Mouse (Mus musculus): ENCODE measurements around the gene Cdk11b. TPM values are rescaled to one million over a fixed set of nuclear protein-coding genes. Genes with fewer than 3 reads are reported as not detected.
A peak's percentile ranks its signal among the peaks of the same experiment; 100 is the strongest.

Cdk11b gene
- polyA plus RNA-seq, 1 experiment: 145 TPM

DNA sequence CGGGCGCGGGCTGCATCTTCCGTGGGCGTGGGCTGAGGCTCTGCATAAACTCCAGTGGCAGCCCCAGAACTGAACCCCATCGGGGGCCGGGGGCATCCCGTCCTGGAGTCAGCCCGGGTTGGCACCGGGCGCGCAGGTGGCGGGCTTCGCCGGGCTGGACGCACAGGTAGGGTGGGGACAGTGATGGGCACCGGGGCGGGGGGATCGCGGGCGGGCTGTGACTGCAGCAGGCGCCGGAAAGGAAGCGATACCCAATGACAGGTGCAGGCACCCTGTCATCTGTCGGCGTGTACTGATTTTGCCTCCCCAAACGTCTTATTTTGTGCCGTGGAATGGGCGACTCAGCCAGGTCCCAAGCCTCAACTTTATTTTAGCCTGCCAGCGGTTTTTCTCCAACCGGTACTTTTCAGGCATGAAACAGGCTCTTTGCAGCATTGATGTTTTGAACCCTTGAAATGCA lies 22.6 kb upstream of the Cdk11b start:
- Histone ChIP-seq H3K27ac (ENCODE audit: insufficient read depth, low read depth, low read length) (no peak overlapping the region; the same call in 1 of the 2 replicates), H3K4me1 (ENCODE audit: control insufficient read depth, insufficient read depth, low read length) (no peaks in the 10 kb centered on the region), H3K4me3 (ENCODE audit: insufficient read depth, low read depth, low read length) (peak overlapping the region; percentile 78)
- WGBS: under 1% methylated on average over 31 of the region's 31 CpGs
- TF ChIP-seq POLR2A (IDR thresholded peaks at IDR 0.05; ENCODE audit: insufficient read depth, low read depth, low read length) (no peak), CTCF (IDR thresholded peaks at IDR 0.05; ENCODE audit: insufficient read depth, low read depth, low read length) (no peak)

DNA sequence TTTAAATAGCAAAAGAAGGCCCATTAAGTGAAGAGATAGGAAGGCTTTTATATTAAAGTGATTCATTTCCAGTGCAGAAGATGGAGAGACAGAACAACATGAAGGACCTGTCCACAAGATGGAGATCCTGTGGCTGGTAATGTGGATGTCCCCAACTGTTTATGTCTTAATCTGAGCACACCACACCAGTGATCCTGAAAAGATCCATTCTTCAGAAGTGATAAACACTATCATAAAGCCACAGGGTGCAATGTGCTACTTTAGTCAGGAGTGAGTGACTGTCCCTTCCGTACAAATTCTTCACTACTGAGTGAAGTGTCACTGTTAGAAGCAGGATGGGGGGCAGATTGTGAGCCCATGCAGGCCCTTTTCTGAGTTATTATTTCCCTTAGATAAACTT lies 21.9 kb upstream of the Cdk11b start:
- no peak for TF ChIP-seq CTCF (IDR thresholded peaks at IDR 0.05; ENCODE audit: insufficient read depth, low read depth, low read length)
- TF ChIP-seq POLR2A (IDR thresholded peaks at IDR 0.05; ENCODE audit: insufficient read depth, low read depth, low read length): no peak
- Histone ChIP-seq H3K27ac (ENCODE audit: insufficient read depth, low read depth, low read length) (no peak overlapping the region), H3K4me1 (ENCODE audit: control insufficient read depth, insufficient read depth, low read length) (no peaks in the 10 kb centered on the region), H3K4me3 (ENCODE audit: insufficient read depth, low read depth, low read length) (no peak overlapping the region)
- WGBS: 94% methylated on average over 1 of the region's 1 CpGs

DNA sequence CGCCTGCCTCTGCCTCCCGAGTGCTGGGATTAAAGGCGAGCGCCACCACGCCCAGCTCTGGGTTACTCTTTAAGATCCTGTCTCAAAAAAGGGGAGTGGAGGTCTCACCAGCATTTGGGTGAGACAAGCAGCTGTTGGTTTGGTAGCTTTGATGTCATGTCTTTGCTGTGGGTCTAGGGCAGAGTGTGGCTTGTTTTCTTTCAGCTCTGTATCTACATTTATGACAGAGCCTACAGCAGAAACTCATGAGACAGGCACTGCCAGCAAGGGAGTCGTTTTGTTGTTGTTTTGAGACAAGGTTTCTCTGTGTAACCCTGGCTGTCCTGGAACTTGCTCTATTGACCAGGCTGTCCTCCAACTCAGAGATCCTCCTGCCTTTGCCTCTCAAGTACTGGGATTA lies 20.9 kb upstream of the Cdk11b start:
- Histone ChIP-seq H3K4me1 (ENCODE audit: control insufficient read depth, insufficient read depth, low read length) (no peaks in the 10 kb centered on the region), H3K4me3 (ENCODE audit: insufficient read depth, low read depth, low read length) (no peak overlapping the region), H3K27ac (ENCODE audit: insufficient read depth, low read depth, low read length) (no peak overlapping the region)
- 91% methylated on average over 6 of the region's 6 CpGs for WGBS
- TF ChIP-seq CTCF (IDR thresholded peaks at IDR 0.05; ENCODE audit: insufficient read depth, low read depth, low read length) (no peak), POLR2A (IDR thresholded peaks at IDR 0.05; ENCODE audit: insufficient read depth, low read depth, low read length) (no peak)

DNA sequence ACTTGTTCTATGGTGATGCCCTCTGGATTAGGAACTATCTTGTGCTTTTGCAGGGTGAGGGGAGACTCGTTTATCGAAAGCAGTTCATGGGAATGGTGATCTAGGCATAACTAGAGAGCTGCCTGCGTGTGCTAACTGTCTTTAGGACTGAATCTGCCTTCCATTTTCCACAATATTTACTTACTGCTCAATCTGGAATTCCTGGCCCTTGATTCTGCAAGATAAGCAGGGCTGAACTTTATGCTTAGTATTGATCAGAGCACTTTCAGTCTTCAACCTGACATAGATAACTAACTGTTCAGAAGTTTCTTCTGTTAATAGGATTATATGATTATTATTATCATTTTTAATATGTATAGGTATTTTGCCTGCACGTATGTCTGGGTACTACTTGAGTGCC lies 19.5 kb upstream of the Cdk11b start:
- TF ChIP-seq CTCF (IDR thresholded peaks at IDR 0.05; ENCODE audit: insufficient read depth, low read depth, low read length) (no peak), POLR2A (IDR thresholded peaks at IDR 0.05; ENCODE audit: insufficient read depth, low read depth, low read length) (no peak)
- 93% methylated on average over 4 of the region's 4 CpGs for WGBS
- no peak overlapping the region for H3K27ac ChIP-seq (ENCODE audit: insufficient read depth, low read depth, low read length)

DNA sequence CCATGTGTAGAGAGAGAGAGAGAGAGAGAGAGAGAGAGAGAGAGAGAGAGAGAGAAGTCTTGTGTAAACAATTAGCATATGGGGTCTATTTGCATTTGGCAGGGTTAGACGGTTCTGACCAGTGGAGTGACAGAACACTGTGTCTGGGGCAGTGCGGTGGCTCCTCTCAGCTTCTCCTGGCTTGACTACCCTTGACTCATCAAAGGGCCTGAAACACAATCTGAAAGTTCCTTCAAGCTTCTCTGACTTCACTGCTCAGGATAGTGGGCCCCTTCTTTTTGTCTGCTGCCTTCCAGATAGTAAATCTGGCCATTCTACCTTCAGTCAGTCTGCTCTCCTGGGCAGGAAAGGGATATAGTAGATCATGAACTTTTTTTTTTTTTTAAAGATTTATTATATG lies 17.8 kb upstream of the Cdk11b start:
- WGBS: 61% methylated on average over 2 of the region's 2 CpGs

More for the DNA sequence above, 19.5 kb upstream of the Cdk11b start:
- Histone ChIP-seq H3K4me1 (ENCODE audit: control insufficient read depth, insufficient read depth, low read length) (no peaks in the 10 kb centered on the region), H3K4me3 (ENCODE audit: insufficient read depth, low read depth, low read length) (no peak overlapping the region)

DNA sequence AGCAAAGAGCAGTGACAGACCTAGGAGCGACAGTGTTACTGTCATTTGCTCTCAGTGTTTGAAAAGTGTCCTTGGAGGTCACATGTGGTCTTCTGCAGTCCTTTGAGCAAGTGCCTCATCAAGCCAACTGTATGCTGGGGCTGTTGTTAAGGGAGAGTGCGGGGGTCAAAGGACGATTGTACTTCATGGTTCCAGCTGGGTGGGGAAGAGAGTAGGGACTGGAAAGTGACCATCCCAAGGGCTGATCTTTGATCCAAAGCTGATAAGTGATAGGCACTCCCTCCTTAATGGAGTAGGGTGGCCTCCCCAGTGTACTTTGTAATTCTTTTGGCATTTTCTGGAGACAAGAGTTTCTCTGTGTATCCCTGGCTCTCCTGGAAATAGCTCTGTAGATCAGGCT lies 12.8 kb upstream of the Cdk11b start:
- WGBS: 89% methylated on average over 3 of the region's 3 CpGs
- Histone ChIP-seq H3K4me3 (ENCODE audit: insufficient read depth, low read depth, low read length) (no peak overlapping the region), H3K27ac (ENCODE audit: insufficient read depth, low read depth, low read length) (no peak overlapping the region), H3K4me1 (ENCODE audit: control insufficient read depth, insufficient read depth, low read length) (no peaks in the 10 kb centered on the region)
- TF ChIP-seq POLR2A (IDR thresholded peaks at IDR 0.05; ENCODE audit: insufficient read depth, low read depth, low read length) (no peak), CTCF (IDR thresholded peaks at IDR 0.05; ENCODE audit: insufficient read depth, low read depth, low read length) (no peak)

More for the DNA sequence above, 17.8 kb upstream of the Cdk11b start:
- Histone ChIP-seq H3K4me3 (ENCODE audit: insufficient read depth, low read depth, low read length) (no peak overlapping the region), H3K27ac (ENCODE audit: insufficient read depth, low read depth, low read length) (no peak overlapping the region), H3K4me1 (ENCODE audit: control insufficient read depth, insufficient read depth, low read length) (no peaks in the 10 kb centered on the region)
- no peak for TF ChIP-seq CTCF (IDR thresholded peaks at IDR 0.05; ENCODE audit: insufficient read depth, low read depth, low read length)
- no peak for TF ChIP-seq POLR2A (IDR thresholded peaks at IDR 0.05; ENCODE audit: insufficient read depth, low read depth, low read length)

DNA sequence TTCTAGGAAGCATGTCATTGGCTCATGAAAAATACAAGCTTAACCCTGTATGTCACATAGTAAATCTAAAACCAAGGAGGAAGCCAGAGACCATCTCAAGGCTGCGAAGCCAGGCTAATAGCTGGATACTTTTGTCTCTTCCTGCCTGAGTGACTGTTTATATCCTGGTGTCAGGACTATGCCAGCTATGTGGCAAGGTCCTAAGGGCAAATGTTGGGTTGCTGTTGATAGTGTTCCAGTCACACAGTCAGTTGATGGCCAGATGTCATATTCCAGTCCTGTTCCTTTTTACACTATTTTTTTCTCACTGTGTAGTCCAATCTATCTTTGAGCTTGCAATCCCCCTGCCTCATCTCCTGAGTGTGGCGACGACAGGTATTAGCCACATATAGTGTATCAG lies 11.4 kb upstream of the Cdk11b start:
- TF ChIP-seq CTCF (IDR thresholded peaks at IDR 0.05; ENCODE audit: insufficient read depth, low read depth, low read length): no peak
- no peak for TF ChIP-seq POLR2A (IDR thresholded peaks at IDR 0.05; ENCODE audit: insufficient read depth, low read depth, low read length)
- 94% methylated on average over 3 of the region's 3 CpGs for WGBS

DNA sequence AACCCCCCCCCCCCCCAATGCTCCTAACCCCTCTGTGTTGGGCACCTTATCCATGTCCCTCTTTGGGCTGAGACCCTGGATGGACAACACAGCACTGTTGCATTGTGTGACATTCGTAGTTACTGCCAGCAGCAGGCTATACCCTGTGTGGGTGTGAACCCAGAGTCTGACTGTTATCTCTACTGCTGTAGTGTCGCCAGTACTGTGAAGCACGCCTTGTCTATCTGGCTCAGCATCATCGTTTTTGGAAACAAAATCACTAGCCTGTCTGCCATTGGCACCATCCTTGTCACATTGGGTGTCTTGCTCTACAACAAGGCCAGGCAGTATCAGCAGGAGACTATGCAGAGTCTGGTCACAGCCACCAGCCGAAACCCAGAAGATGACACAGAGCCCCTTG lies 6.3 kb upstream of the Cdk11b start:
- Histone ChIP-seq H3K27ac (ENCODE audit: insufficient read depth, low read depth, low read length) (no peak overlapping the region), H3K4me3 (ENCODE audit: insufficient read depth, low read depth, low read length) (no peak overlapping the region), H3K4me1 (ENCODE audit: control insufficient read depth, insufficient read depth, low read length) (no peaks in the 10 kb centered on the region)
- WGBS: 90% methylated on average over 5 of the region's 5 CpGs
- TF ChIP-seq CTCF (IDR thresholded peaks at IDR 0.05; ENCODE audit: insufficient read depth, low read depth, low read length): no peak
- no peak for TF ChIP-seq POLR2A (IDR thresholded peaks at IDR 0.05; ENCODE audit: insufficient read depth, low read depth, low read length)

More for the DNA sequence above, 11.4 kb upstream of the Cdk11b start:
- Histone ChIP-seq H3K4me3 (ENCODE audit: insufficient read depth, low read depth, low read length) (no peak overlapping the region), H3K4me1 (ENCODE audit: control insufficient read depth, insufficient read depth, low read length) (no peaks in the 10 kb centered on the region), H3K27ac (ENCODE audit: insufficient read depth, low read depth, low read length) (no peak overlapping the region)

DNA sequence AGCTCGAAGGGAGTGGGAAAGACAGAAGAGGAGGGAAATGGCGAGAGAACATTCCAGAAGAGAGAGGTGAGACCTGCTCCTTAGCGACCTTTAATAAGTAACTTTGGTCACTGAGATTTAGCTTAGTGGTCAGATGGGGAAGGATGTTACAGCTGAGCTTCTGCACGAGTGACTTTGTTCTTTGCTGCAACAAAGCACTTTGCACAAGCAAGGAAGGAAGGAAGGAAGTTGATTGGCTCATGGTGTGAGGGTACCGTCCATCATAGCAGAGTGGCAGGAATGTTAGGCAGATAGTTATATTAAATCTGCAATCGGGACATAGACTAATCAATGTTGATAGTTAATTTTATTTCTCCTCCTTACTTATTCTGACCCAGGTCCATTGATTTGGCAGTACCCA lies 5.6 kb downstream of the Cdk11b start:
- Histone ChIP-seq H3K27ac (ENCODE audit: insufficient read depth, low read depth, low read length) (no peak overlapping the region), H3K4me1 (ENCODE audit: control insufficient read depth, insufficient read depth, low read length) (no peaks in the 10 kb centered on the region), H3K4me3 (ENCODE audit: insufficient read depth, low read depth, low read length) (no peak overlapping the region)
- TF ChIP-seq POLR2A (IDR thresholded peaks at IDR 0.05; ENCODE audit: insufficient read depth, low read depth, low read length) (no peak), CTCF (IDR thresholded peaks at IDR 0.05; ENCODE audit: insufficient read depth, low read depth, low read length) (no peak)
- WGBS: 89% methylated on average over 6 of the region's 6 CpGs

Measured in olfactory bulb, adult 2 months (tissue).